Mouse (Mus musculus) small intestine, adult 2 months (tissue): ENCODE results near the gene Dpep3. TPM values are rescaled to one million over a fixed set of nuclear protein-coding genes. Genes with fewer than 3 reads are reported as not detected.

Experiments
- H3K27ac ChIP-seq: fragments of 200-500 bp; 2 replicates; pipeline ENCODE4 v1.5.1; 2012; ENCODE audit warnings: low read depth, low read length, control low read depth, inconsistent platforms; ENCODE audit not compliant: insufficient read depth
- H3K27me3 ChIP-seq: fragments of 200-500 bp; 2 replicates; pipeline ENCODE4 v1.6.1; 2012; ENCODE audit warnings: mild to moderate bottlenecking, moderate library complexity, low read length, inconsistent platforms; ENCODE audit not compliant: control insufficient read depth, insufficient read depth
- H3K36me3 ChIP-seq: fragments of 200-500 bp; 2 replicates; pipeline ENCODE4 v1.6.1; 2012; ENCODE audit warnings: mild to moderate bottlenecking, low read length, control low read depth, inconsistent platforms; ENCODE audit not compliant: control insufficient read depth, insufficient read depth
- H3K4me1 ChIP-seq: fragments of 200-500 bp; 2 replicates; pipeline ENCODE4 v1.6.1; 2012; ENCODE audit warnings: low read length, inconsistent platforms, mixed read lengths; ENCODE audit not compliant: control insufficient read depth, insufficient read depth, insufficient read length
- H3K4me3 ChIP-seq: fragments of 200-500 bp; 2 replicates; pipeline ENCODE4 v1.5.1; 2012; ENCODE audit warnings: low read depth, mild to moderate bottlenecking, control low read depth, inconsistent platforms, low read length, moderate library complexity
- CTCF ChIP-seq: fragments of 200-500 bp; IDR thresholded peaks from 2 replicates; pipeline ENCODE4 v1.5.1; 2012; ENCODE audit warnings: low read depth, mild to moderate bottlenecking, control low read depth, inconsistent platforms, low read length, moderate library complexity, mixed read lengths; ENCODE audit not compliant: insufficient replicate concordance, insufficient read length; ENCODE audit errors: extremely low read depth
- POLR2A ChIP-seq: fragments of 200-500 bp; IDR thresholded peaks from 2 replicates; pipeline ENCODE4 v1.6.1; 2012; ENCODE audit warnings: low read depth, mild to moderate bottlenecking, control low read depth, inconsistent platforms, low read length, moderate library complexity
- WGBS: fragments of 180-500 bp; shearing (Covaris S2); methylation state at CpG from one replicate; pipeline ENCODE4 v1.1.7; 2018; 5-methylcytosine and 5-hydroxymethylcytosine counted together
- polyA plus RNA-seq: library from polyadenylated mRNA; depleted of rRNA; stranded (reverse); fragments of >200 nt; gene quantifications from 2 replicates; pipeline ENCODE4 v1.2.3, GENCODE M21; 2012

The Dpep3 gene
- polyA plus RNA-seq, 1 experiment: 0.06 TPM

DNA sequence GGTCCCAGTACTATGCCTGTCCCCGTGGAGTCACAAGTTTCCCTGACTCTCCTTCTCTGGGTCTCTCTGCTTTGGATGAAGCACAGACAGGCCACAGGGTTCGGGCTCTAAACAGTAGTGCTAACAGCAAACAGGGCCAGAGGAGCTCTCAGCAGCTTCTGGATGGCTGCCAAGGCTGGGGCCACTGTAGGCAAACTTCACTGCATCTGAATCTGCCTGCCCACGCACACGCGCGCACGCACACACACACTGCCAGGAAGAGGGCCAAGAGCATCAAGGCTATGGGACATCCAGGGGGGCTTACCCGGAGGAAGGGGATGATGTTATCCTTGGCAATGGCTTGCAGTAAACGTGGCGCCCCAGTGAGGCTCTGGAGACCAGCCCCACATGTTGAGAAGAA lies 29.9 kb downstream of the Dpep3 start:
- Histone ChIP-seq H3K4me1 (0 out of 2 replicates have a peak, but pooled peaks cover 2% of the 10 kb centered on the region), H3K4me3 (no peak overlapping the region), H3K27ac (no peak overlapping the region), H3K36me3 (peaks cover 2% of the 10 kb centered on the region), H3K27me3 (no peaks in the 10 kb centered on the region)
- 40% methylated on average over 10 of the region's 10 CpGs for WGBS
- no peak for TF ChIP-seq CTCF
- TF ChIP-seq POLR2A: no peak

DNA sequence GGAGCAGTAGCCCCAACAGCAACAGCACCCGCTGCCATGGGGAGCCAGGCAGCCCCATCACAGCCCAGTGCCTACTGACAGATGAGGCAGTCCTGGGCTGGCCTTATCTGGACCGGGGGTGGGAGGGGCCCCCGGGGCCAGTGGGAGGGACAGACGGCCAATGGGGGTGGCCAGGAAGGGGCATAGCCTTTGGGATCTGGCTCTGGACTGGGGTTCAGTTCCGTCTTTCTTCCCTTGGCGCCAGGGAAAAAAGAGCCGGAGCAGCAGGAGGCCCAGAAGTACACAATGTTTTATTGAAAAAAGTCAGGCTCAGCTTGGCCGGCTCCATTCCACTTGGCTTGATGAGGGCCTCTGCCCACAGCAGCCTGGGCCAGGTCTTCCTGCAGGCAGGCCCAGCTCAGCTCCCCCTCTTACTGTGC lies 35.9 kb downstream of the Dpep3 start, which contains the start of gene Lcat:
Gene Lcat, minus strand, starts transcription at position 62 of the 419 bp plus-strand sequence.
- Histone ChIP-seq H3K27ac (no peak within 1 kb of the TSS), H3K4me3 (no peak within 1 kb of the TSS), H3K36me3 (no peaks in the 10 kb centered on the region), H3K27me3 (no peaks in the 10 kb centered on the region), H3K4me1 (peaks cover under 1% of the 10 kb centered on the region; the same call in 1 of the 2 replicates)
- 73% methylated on average over 8 of the region's 8 CpGs for WGBS
- TF ChIP-seq POLR2A (no peak), CTCF (no peak)

DNA sequence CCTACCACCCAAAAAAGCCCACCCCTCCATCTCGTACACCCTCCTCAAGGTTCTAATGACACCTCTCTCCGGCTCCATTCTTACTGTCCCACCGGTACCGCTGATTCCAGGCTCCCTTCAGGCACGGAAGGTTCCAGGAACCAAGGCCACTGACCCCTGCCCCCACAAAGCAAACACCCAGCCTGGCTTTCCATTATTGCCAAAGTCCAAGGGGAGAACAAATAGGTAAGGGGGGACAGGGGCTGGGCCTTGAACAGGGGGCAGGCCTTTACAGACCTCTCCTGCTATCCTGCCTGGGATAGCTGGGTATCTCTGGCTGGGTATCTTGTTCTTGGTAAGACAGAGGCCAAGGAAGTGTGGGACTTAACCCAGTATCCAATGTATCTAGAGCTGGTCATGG lies 36.7 kb downstream of the Dpep3 start:
- Histone ChIP-seq H3K4me3 (no peak overlapping the region), H3K27me3 (no peaks in the 10 kb centered on the region), H3K27ac (no peak overlapping the region), H3K36me3 (no peaks in the 10 kb centered on the region), H3K4me1 (peaks cover 3% of the 10 kb centered on the region; the same call in 1 of the 2 replicates)
- WGBS: 83% methylated on average over 5 of the region's 5 CpGs
- TF ChIP-seq POLR2A (no peak), CTCF (no peak)

DNA sequence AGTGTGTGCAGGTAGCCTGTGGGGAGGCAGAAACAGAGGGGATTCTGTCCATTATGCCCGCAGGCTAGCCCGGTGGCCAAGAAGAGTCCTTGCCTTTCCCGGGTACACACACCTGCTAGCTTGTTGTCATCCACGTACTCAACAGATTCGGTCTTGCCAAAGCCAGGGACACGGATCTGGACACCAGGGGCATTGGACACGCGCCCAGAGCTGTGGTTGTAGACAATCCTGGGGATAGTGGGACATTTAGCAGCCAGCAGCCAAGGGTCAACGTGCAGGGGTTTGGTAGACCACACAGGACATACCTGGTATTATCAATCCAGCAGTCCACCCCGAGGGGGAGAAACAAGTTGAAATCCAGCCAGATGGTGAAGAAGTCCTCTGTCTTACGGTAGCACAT lies 37.2 kb downstream of the Dpep3 start:
- no peaks in the 10 kb centered on the region for H3K36me3 ChIP-seq
- peaks cover 3% of the 10 kb centered on the region; the same call in 1 of the 2 replicates for H3K4me1 ChIP-seq
- no peak overlapping the region for H3K4me3 ChIP-seq
- WGBS: 84% methylated on average over 11 of the region's 11 CpGs
- H3K27me3 ChIP-seq: no peaks in the 10 kb centered on the region
- TF ChIP-seq POLR2A (no peak), CTCF (no peak)
- H3K27ac ChIP-seq: no peak overlapping the region

DNA sequence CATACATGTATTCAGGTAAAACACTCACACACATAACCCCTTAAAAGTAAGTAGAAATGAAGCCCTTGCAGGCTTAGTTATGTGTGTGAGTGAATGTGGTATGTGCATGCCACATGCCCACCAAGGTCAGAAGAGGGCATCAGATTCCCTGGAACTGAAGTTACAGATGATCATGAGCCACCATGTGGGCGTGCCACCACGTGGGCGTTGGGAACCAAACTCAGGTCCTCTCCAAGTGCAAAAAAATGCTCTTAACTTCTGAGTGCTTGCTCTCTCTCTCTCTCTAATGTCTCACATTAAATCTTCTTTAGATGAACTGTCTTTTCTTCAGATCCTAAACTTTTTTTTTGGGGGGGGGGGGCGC lies 40.9 kb downstream of the Dpep3 start, which contains the start of gene Psmb10:
Gene Psmb10, minus strand, starts transcription at position 139 of the 364 bp plus-strand sequence.
- Histone ChIP-seq H3K36me3 (peaks cover 24% of the 10 kb centered on the region), H3K27me3 (no peaks in the 10 kb centered on the region), H3K4me1 (peaks cover 11% of the 10 kb centered on the region), H3K27ac (peak within 1 kb of the TSS; percentile 92), H3K4me3 (peak within 1 kb of the TSS; percentile 95)
- 1% methylated on average over 4 of the region's 4 CpGs for WGBS
- TF ChIP-seq CTCF (no peak), POLR2A (no peak)

DNA sequence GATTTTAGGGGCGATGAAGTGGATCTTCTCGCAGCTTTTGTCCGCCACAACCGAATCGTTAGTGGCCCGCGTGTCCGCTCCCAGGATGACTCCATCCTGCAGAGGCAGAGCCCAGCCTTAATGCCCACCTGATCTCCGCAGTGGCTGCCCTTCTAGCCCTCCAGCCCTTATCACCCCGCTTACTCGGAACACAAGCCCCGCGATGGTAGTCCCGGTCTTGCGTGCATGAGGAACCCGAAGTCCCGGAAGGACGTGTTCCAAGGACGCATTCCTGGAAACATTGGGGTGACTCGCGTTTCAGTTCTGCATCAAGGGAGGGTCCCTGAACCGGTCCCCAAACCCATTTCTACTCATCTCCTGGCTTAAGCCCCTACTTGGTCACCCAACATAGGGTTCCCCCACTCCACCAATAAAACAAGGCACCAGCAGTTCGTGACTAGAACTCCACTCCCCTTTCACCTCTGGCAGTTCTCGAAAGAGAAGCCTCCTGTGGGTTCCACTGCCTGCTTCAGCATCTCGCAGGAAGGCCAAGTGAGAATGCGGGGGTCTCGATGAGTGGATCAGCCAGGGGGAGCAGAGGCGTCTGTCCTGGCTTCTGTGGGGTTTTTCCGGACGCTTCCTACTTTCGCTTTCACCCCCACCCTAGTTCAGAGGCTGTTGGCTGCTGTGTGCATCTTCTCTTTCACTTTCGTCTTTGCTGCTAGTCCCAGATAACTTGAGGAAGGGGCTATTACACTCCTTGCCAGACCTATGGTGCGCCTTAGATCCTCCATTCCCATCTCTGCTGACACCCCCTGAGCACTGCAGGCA lies 41.5 kb downstream of the Dpep3 start:
- peak overlapping the region; percentile 95 for H3K4me3 ChIP-seq
- H3K36me3 ChIP-seq: peaks cover 24% of the 10 kb centered on the region
- no peaks in the 10 kb centered on the region for H3K27me3 ChIP-seq
- peak overlapping the region; percentile 92 for H3K27ac ChIP-seq
- WGBS: under 1% methylated on average over 33 of the region's 33 CpGs
- peak; percentile 26; the same call in 1 of the 2 replicates for TF ChIP-seq CTCF
- peak; percentile 81; the same call in 1 of the 2 replicates for TF ChIP-seq POLR2A
- H3K4me1 ChIP-seq: peaks cover 11% of the 10 kb centered on the region

DNA sequence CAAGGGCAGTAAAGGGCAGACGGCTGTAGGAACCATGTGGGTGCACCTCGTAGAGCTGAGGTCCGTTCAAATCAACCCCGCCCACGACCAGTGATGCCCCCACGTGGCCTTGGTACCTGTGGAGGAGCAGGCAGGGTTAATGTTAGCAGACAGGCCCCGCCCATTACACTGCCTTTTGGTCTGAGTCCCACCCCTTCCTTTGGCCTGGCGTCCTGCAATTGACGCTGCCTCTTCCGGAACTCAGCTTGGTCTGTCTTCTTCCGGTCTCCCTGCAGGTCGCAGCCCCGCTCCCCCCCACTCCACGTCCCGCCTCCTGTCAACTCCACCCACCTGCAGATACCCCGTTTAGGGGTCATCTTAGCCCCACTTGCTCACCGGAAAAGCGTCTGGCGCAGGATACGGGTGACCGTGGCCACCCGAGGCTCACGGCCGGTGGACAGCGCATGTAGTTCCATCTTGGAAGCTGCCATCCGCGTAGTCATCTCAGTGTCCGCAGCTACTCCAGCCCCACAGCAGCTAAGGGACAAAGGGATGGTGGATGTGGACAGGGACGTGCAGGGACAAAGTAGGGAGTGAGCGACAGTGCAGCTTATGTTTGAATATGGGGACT lies 42.3 kb downstream of the Dpep3 start:
- Histone ChIP-seq H3K4me1 (peaks cover 11% of the 10 kb centered on the region), H3K27me3 (no peaks in the 10 kb centered on the region), H3K36me3 (peaks cover 25% of the 10 kb centered on the region), H3K4me3 (peak overlapping the region; percentile 95), H3K27ac (peak overlapping the region; percentile 92)
- TF ChIP-seq POLR2A (peak; percentile 72), CTCF (no peak)
- WGBS: under 1% methylated on average over 30 of the region's 30 CpGs
